Mouse (Mus musculus) midbrain, embryonic 11.5 days (tissue): ENCODE measurements at regions not wholly inside any gene's neighbourhood (a gene's known extent, or its start where the extent isn't known, plus 50 kb on each side); places are given as distances from the start of the nearest gene placed in this dataset.
A peak's percentile ranks its signal among the peaks of the same experiment; 100 is the strongest.

Source experiments
- ATAC-seq: fragments of 200-750 bp; cut with Nextera tagmentation; 2 replicates; pipeline ENCODE4 v1.8.0; 2017; ENCODE audit warnings: moderate TSS enrichment, moderate library complexity; ENCODE audit not compliant: low FRiP score
- DNase-seq: peaks from one replicate; pipeline ENCODE4 v3.0.0; 2015; ENCODE audit warnings: low spot score; ENCODE audit errors: missing footprints
- H3K27ac ChIP-seq: fragments of 300-500 bp; sonication (generic); 2 replicates; pipeline ENCODE4 v1.5.1; 2014; ENCODE audit warnings: low read depth, low read length
- H3K27me3 ChIP-seq: fragments of 300-500 bp; sonication (generic); 2 replicates; pipeline ENCODE4 v1.6.1; 2014; ENCODE audit warnings: mild to moderate bottlenecking, low read length, moderate library complexity, mixed read lengths; ENCODE audit not compliant: control insufficient read depth, insufficient read depth
- H3K36me3 ChIP-seq: fragments of 300-500 bp; sonication (generic); 2 replicates; pipeline ENCODE4 v1.6.1; 2014; ENCODE audit warnings: mild to moderate bottlenecking, low read length, moderate library complexity, mixed read lengths; ENCODE audit not compliant: control insufficient read depth, insufficient read depth
- H3K4me1 ChIP-seq: fragments of 300-500 bp; sonication (generic); 2 replicates; pipeline ENCODE4 v1.6.1; 2014; ENCODE audit warnings: low read length; ENCODE audit not compliant: control insufficient read depth, insufficient read depth
- H3K4me2 ChIP-seq: fragments of 300-500 bp; sonication (generic); 2 replicates; pipeline ENCODE4 v1.6.1; 2014; ENCODE audit warnings: mild to moderate bottlenecking, moderate library complexity
- H3K4me3 ChIP-seq: fragments of 300-500 bp; sonication (generic); 2 replicates; pipeline ENCODE4 v1.5.1; 2014; ENCODE audit warnings: low read depth, low read length
- H3K9ac ChIP-seq: fragments of 300-500 bp; sonication (generic); 2 replicates; pipeline ENCODE4 v1.6.1; 2014; ENCODE audit warnings: low read length
- H3K9me3 ChIP-seq: fragments of 300-500 bp; sonication (generic); 2 replicates; pipeline ENCODE4 v1.6.1; 2016; ENCODE audit warnings: low read length; ENCODE audit not compliant: control insufficient read depth
- WGBS: fragments of 180-500 bp; shearing (Covaris S2); extraction: QIAGEN DNeasy Blood & Tissue Kit; methylation state at CpG from one replicate; pipeline ENCODE4 v1.1.7; 2014; 5-methylcytosine and 5-hydroxymethylcytosine counted together

GRCm38 (mm10) chr6:106985132-106985801, 185.4 kb upstream of the Crbn start:
- no peak for ATAC-seq
- H3K9me3 ChIP-seq = no peaks in the 10 kb centered on the region
- no peaks in the 10 kb centered on the region for H3K4me1 ChIP-seq
- no peak for DNase-seq
- 77% methylated on average over 4 of the region's 4 CpGs for WGBS
- no peak overlapping the region for H3K4me3 ChIP-seq
- H3K27ac ChIP-seq = no peak overlapping the region
- no peaks in the 10 kb centered on the region for H3K27me3 ChIP-seq
- H3K9ac ChIP-seq = no peak overlapping the region
- no peaks in the 10 kb centered on the region for H3K36me3 ChIP-seq
- no peak overlapping the region for H3K4me2 ChIP-seq

- H3K4me2 ChIP-seq = no peak overlapping the region
- no peaks in the 10 kb centered on the region for H3K36me3 ChIP-seq
- DNase-seq (no peak), ATAC-seq (no peak)
- H3K4me3 ChIP-seq = no peak overlapping the region
- H3K9me3 ChIP-seq = no peaks in the 10 kb centered on the region
- H3K4me1 ChIP-seq = no peaks in the 10 kb centered on the region
- H3K27me3 ChIP-seq = no peaks in the 10 kb centered on the region
- WGBS = 89% methylated on average over 1 of the region's 1 CpGs
- H3K27ac ChIP-seq = no peak overlapping the region
- no peak overlapping the region for H3K9ac ChIP-seq
These were observed 191.7 kb upstream of the Crbn start for GRCm38 (mm10) chr6:106991586-106991985.

GRCm38 (mm10) chr6:107004406-107005120, 204.7 kb upstream of the Crbn start:
- ATAC-seq (no peak), DNase-seq (no peak)
- no peaks in the 10 kb centered on the region for H3K27me3 ChIP-seq
- no peak overlapping the region for H3K27ac ChIP-seq
- H3K4me1 ChIP-seq = no peaks in the 10 kb centered on the region
- WGBS = 85% methylated on average over 4 of the region's 4 CpGs
- no peak overlapping the region for H3K4me2 ChIP-seq
- no peaks in the 10 kb centered on the region for H3K36me3 ChIP-seq
- H3K9me3 ChIP-seq = no peaks in the 10 kb centered on the region
- H3K9ac ChIP-seq = no peak overlapping the region
- no peak overlapping the region for H3K4me3 ChIP-seq

- Histone ChIP-seq H3K4me3 (no peak overlapping the region), H3K9ac (no peak overlapping the region), H3K27ac (no peak overlapping the region), H3K4me1 (peaks cover 6% of the 10 kb centered on the region), H3K9me3 (no peaks in the 10 kb centered on the region), H3K27me3 (no peaks in the 10 kb centered on the region), H3K4me2 (no peak overlapping the region), H3K36me3 (no peaks in the 10 kb centered on the region)
- peak; percentile 38 for ATAC-seq
- WGBS = 79% methylated on average over 4 of the region's 4 CpGs
- DNase-seq = peak; percentile 83
These were observed 210.9 kb upstream of the Crbn start for GRCm38 (mm10) chr6:107010785-107011184.

GRCm38 (mm10) chr6:107012938-107013511, 213.1 kb upstream of the Crbn start:
- WGBS = 12% methylated on average over 9 of the region's 9 CpGs
- no peaks in the 10 kb centered on the region for H3K27me3 ChIP-seq
- peak overlapping the region; percentile 48 for H3K9ac ChIP-seq
- H3K4me2 ChIP-seq = peak overlapping the region; percentile 35
- H3K4me3 ChIP-seq = 0 out of 2 replicates have a peak overlapping the region, but pooled peaks have one; percentile 2
- no peaks in the 10 kb centered on the region for H3K36me3 ChIP-seq
- H3K27ac ChIP-seq = peak overlapping the region; percentile 67
- H3K4me1 ChIP-seq = peaks cover 6% of the 10 kb centered on the region
- DNase-seq = peak; percentile 94
- peak; percentile 81 for ATAC-seq
- H3K9me3 ChIP-seq = no peaks in the 10 kb centered on the region

- Histone ChIP-seq H3K9me3 (no peaks in the 10 kb centered on the region), H3K4me2 (no peak overlapping the region), H3K9ac (no peak overlapping the region), H3K36me3 (no peaks in the 10 kb centered on the region), H3K27me3 (no peaks in the 10 kb centered on the region), H3K4me3 (no peak overlapping the region), H3K27ac (no peak overlapping the region), H3K4me1 (no peaks in the 10 kb centered on the region)
- ATAC-seq = no peak
- DNase-seq = no peak
- WGBS = 88% methylated on average over 3 of the region's 3 CpGs
These were observed 219.2 kb upstream of the Crbn start for GRCm38 (mm10) chr6:107019126-107019525.

- 84% methylated on average over 3 of the region's 3 CpGs for WGBS
- no peaks in the 10 kb centered on the region for H3K36me3 ChIP-seq
- H3K27ac ChIP-seq = no peak overlapping the region
- H3K4me1 ChIP-seq = no peaks in the 10 kb centered on the region
- DNase-seq = no peak
- H3K4me3 ChIP-seq = no peak overlapping the region
- H3K4me2 ChIP-seq = no peak overlapping the region
- no peaks in the 10 kb centered on the region for H3K27me3 ChIP-seq
- no peak for ATAC-seq
- no peaks in the 10 kb centered on the region for H3K9me3 ChIP-seq
- H3K9ac ChIP-seq = no peak overlapping the region
These were observed 245.3 kb upstream of the Crbn start for GRCm38 (mm10) chr6:107045177-107045576.

- ATAC-seq (no peak), DNase-seq (no peak)
- Histone ChIP-seq H3K4me1 (no peaks in the 10 kb centered on the region), H3K9ac (no peak overlapping the region), H3K9me3 (no peaks in the 10 kb centered on the region), H3K27ac (no peak overlapping the region), H3K27me3 (no peaks in the 10 kb centered on the region), H3K4me3 (no peak overlapping the region), H3K4me2 (no peak overlapping the region), H3K36me3 (no peaks in the 10 kb centered on the region)
- WGBS = 81% methylated on average over 1 of the region's 1 CpGs
These were observed 251.7 kb upstream of the Crbn start for GRCm38 (mm10) chr6:107051604-107052003.

- Histone ChIP-seq H3K9me3 (no peaks in the 10 kb centered on the region), H3K4me2 (no peak overlapping the region), H3K36me3 (no peaks in the 10 kb centered on the region), H3K4me3 (no peak overlapping the region), H3K4me1 (no peaks in the 10 kb centered on the region), H3K9ac (no peak overlapping the region), H3K27me3 (no peaks in the 10 kb centered on the region), H3K27ac (no peak overlapping the region)
- DNase-seq (no peak), ATAC-seq (no peak)
- 80% methylated on average over 1 of the region's 1 CpGs for WGBS
These were observed 252.3 kb upstream of the Crbn start for GRCm38 (mm10) chr6:107052180-107052579.
